Mouse (Mus musculus) embryonic stem cell, embryonic (primary cell): ENCODE results near the gene Angel2.
"Not testable (repeated sequence)": the region's sequence is repeated elsewhere in the genome, so short reads cannot be mapped to it uniquely, and the experiment has no call there.

Experiments
- CTCF ChIA-PET, 4 experiments: fragments of 300-600 bp in 2 of 4; fragments of 350-600 bp in 2 of 4; sonication (Branson Sonifier 250); formaldehyde crosslinking; loops; one replicate each; lab custom pipeline; 2022; ENCODE audit warnings: inconsistent platforms in 2 of 4; lab: Charles Lee
- POLR2A ChIA-PET, 4 experiments: fragments of 300-600 bp in 2 of 4; fragments of 350-600 bp in 2 of 4; sonication (Branson Sonifier 250); formaldehyde crosslinking; loops; one replicate each; lab custom pipeline; 2022; ENCODE audit warnings: antibody characterized with exemption in 4 of 4, inconsistent platforms in 1 of 4; lab: Charles Lee

The Angel2 gene

DNA sequence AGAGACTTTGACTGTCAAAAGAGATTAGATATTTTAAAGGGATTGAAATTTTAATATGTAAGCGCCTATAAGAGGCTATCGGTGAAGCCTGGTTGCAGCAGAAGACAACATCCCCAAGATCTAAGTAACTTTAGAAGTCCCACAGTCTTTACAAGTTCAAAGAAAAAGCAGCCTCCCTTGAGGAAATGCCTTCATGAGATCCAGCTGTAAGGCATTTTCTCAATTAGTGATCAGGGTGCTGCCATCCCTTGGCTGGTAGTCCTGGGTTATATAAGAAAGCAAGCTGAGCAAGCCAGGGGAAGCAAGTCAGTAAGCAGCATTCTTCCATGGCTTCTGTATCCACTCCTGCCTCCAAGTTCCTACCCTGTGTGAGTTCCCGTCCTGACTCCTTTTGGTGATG is at the start of gene Angel2:
Gene Angel2, plus strand, starts transcription at position 301 of the 400 bp plus-strand sequence.
- CTCF ChIA-PET = not testable (repeated sequence)
- POLR2A ChIA-PET = interaction anchor here in 1 of 4 experiments (0.9 kb wide), 1 partner anchor 13 kb away, joined by 3 read pairs; no protein-coding TSS in a partner anchor

DNA sequence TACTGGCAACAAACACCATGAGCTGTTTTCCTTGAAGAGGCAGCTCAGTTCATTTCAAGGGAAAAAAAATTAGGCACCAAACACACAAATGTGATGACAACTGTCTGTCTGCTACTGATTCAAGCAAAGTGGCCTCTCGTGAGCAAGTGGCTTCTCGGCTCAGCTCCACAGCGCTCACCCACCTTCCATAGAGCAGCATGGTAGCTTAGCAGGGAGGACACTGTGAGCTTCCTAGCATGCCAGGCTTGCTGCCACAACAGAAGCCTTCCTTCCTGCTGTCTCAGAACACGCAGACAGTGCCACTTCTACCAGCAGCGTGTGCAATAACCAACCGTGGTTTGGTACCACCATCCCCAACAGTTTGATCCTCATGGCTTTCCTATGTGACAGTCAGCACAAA is 49.2 kb upstream of the Angel2 start:
- POLR2A ChIA-PET = interaction anchor here in 1 of 4 experiments (2.1 kb wide), 1 partner anchor 16 kb away, joined by 5 read pairs; no protein-coding TSS in a partner anchor
- CTCF ChIA-PET = no interaction called here

- ChIA-PET POLR2A (no interaction called here), CTCF (no interaction called here)
These were observed 44.3 kb upstream of the Angel2 start for GRCm38 (mm10) chr1:190880638-190881037.

DNA sequence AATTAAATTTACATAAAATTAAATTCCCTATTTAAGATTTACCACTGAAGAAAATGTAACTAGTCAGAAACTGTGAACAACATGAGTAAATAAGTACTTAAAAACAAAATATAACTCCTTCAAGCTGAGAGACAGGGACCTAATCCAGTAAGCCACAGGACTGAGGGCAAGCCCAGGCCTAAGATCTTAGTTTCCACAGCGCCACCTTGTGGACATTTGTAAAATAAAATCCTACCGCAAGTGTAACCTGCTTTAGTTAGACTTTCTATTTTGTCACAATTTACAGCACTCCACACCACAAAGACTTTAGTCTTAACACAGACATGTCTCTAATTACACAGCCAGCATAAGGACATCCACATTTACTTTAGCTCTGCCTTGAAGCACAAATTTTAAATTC is 43.5 kb upstream of the Angel2 start:
- ChIA-PET CTCF (interaction anchor here in 3 of 4 experiments (0.6 to 1.4 kb wide), 4 partner anchors 51 to 1886 kb away, joined by 3 to 4 read pairs (median 3); no protein-coding TSS in a partner anchor), POLR2A (no interaction called here)

GRCm38 (mm10) chr1:190886014-190886413 is 38.9 kb upstream of the Angel2 start:
- ChIA-PET POLR2A (no interaction called here), CTCF (interaction anchor here in 1 of 4 experiments (1.4 kb wide), 1 partner anchor 24 kb away, joined by 4 read pairs; no protein-coding TSS in a partner anchor)

DNA sequence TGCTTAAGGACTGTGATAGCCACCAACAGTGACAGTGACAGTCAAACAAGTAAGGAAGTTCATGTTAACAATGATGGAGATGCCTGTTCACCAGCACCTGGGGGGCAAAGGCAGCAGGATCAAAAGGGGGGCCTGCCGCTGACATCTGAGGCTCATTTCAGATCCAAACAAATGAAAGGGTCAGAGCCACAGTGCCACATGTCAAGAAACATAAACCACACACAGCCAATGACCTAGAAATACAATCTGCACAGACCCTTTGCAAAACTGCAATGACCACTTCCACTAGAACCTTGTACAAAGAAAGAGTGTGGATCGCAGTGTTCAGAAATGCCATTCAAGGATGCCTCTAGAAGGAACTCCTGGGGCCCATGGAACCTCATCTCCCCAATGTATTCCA is 36.9 kb upstream of the Angel2 start:
- ChIA-PET POLR2A (no interaction called here), CTCF (no interaction called here)

DNA sequence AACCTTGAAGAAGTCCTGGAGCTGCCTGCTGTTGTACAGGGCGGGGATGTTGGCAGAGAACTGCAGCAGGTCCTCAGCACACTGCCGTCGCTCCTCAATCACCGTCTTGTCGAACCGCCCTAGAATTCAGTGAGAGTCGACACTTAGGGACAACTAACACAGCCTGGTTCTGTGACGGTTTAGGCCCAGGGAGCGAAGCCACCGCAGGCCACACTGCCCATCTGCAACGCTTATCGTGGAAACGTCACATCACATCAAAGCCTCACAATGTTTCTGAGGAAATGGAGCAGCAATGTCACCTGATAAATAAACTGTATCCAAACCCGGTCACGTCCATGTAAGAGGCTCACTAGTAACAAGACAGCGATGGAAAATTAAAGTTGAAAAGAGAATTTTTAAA is 36.3 kb upstream of the Angel2 start:
- ChIA-PET POLR2A (no interaction called here), CTCF (no interaction called here)

DNA sequence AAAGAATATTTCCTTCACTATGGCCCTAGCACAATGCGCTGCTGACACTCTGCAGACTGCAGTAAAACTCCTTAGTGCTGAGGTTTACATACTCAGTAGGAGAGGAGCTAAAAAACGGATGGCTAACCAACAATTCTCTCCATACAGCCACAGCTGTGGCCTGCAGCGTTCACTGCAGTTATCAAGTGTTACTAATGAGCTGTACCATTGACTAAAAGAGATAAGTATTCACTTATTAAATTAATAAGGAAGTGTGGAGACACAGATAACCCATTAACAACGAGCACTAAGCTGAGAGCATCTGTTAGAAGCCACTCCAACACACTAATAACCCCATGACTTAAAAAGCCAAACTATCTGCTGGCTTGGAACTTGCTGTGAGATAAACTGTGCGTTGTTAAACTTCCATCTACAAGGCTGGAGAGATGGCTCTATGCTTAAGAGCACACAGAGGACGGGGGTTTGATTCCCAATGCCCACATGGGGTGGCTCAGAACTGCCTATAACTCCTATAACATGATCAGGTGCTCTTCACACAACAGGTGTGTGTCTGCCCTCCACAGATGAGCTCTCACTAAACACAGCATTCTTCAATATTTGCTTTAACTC is 31.2 kb upstream of the Angel2 start:
- ChIA-PET POLR2A (interaction anchor here in 3 of 4 experiments (0.6 to 1.1 kb wide), 3 partner anchors 15 to 1010 kb away, joined by 3 to 4 read pairs (median 3); no protein-coding TSS in a partner anchor), CTCF (no interaction called here)

GRCm38 (mm10) chr1:190898186-190898585 is 26.7 kb upstream of the Angel2 start:
- CTCF ChIA-PET = no interaction called here
- POLR2A ChIA-PET = no interaction called here

DNA sequence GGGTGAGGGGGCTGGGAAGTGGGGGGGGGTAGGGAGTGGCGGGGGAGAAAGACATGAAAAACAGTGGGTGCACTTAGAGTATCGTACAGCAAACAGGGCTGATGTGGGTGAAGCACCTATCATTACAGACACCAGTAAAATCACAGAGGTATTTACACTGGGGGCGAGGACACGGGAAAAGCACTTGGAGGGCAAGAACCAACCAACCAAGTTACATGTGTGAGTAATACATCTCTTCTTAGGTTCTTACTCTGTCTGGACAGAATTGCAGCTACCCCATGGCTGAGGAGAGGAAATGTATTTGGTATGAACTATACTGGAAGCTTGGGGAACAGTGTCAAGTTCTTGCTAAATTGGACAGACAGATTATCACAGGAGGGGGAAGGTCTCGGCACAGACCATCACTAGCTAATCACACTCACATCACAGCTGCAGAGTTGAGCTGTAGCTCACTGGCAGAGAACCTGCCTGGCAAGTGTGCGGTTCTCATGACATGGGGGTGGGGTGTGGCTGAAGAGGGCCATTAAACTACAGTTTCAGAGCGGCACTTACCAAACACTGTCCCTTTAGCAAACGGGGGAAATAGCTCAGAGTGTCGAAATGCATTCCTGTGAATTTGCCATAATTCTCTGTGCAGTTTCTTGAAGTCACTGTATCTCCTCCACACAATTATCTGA is 25.9 kb upstream of the Angel2 start:
- CTCF ChIA-PET = no interaction called here
- POLR2A ChIA-PET = interaction anchor here in 1 of 4 experiments (1.0 kb wide), 1 partner anchor 8 kb away, joined by 4 read pairs; no protein-coding TSS in a partner anchor

- CTCF ChIA-PET = no interaction called here
- POLR2A ChIA-PET = no interaction called here
These were observed 23.8 kb upstream of the Angel2 start for GRCm38 (mm10) chr1:190901082-190901481.

GRCm38 (mm10) chr1:190904136-190904535 is 20.8 kb upstream of the Angel2 start:
- ChIA-PET POLR2A (interaction anchor here in 1 of 4 experiments (0.9 to 1.9 kb wide), 3 partner anchors 24 to 94 kb away, joined by 3 to 4 read pairs (median 3); no protein-coding TSS in a partner anchor), CTCF (interaction anchor here in 1 of 4 experiments (0.6 to 1.3 kb wide), 2 partner anchors 8 to 20 kb away, joined by 3 read pairs; no protein-coding TSS in a partner anchor)

- CTCF ChIA-PET = interaction anchor here in 1 of 4 experiments (0.6 to 1.3 kb wide), 2 partner anchors 9 to 21 kb away, joined by 3 read pairs; no protein-coding TSS in a partner anchor
- POLR2A ChIA-PET = interaction anchor here in 1 of 4 experiments (0.9 to 1.9 kb wide), 2 partner anchors 23 to 31 kb away, joined by 3 to 4 read pairs; no protein-coding TSS in a partner anchor
These were observed 20.2 kb upstream of the Angel2 start for GRCm38 (mm10) chr1:190904714-190905113.

GRCm38 (mm10) chr1:190910836-190911235 is 14.1 kb upstream of the Angel2 start:
- ChIA-PET CTCF (no interaction called here), POLR2A (no interaction called here)

- ChIA-PET CTCF (interaction anchor here in 3 of 4 experiments (0.6 to 0.9 kb wide), 4 partner anchors 33 to 396 kb away, joined by 3 to 9 read pairs (median 4); no protein-coding TSS in a partner anchor), POLR2A (interaction anchor here in 3 of 4 experiments (0.5 to 1.4 kb wide), 11 partner anchors 10 to 730 kb away, joined by 3 to 7 read pairs (median 3); partner anchors contain the start of genes Nsl1 (in 2 of the 3), Tatdn3 (in 2 of the 3) and Angel2 (in 1 of the 3))
These were observed 13.3 kb upstream of the Angel2 start, which contains the start of gene Rps6kc1 for GRCm38 (mm10) chr1:190911415-190912123. Gene Rps6kc1, minus strand, starts transcription at chr1:190911770.

- ChIA-PET POLR2A (interaction anchor here in 2 of 4 experiments (0.6 to 1.4 kb wide), 6 partner anchors 11 to 150 kb away, joined by 3 to 7 read pairs (median 4); partner anchors contain the start of genes Nsl1 (in 2 of the 2) and Tatdn3 (in 2 of the 2)), CTCF (interaction anchor here in 1 of 4 experiments (0.6 kb wide), 1 partner anchor 83 kb away, joined by 4 read pairs; no protein-coding TSS in a partner anchor)
These were observed 12.3 kb upstream of the Angel2 start for GRCm38 (mm10) chr1:190912623-190913022.

GRCm38 (mm10) chr1:190918938-190919337 is 6.0 kb upstream of the Angel2 start:
- POLR2A ChIA-PET = interaction anchor here in 3 of 4 experiments (0.7 to 1.6 kb wide), 5 partner anchors 9 to 188 kb away, joined by 3 to 4 read pairs (median 3); partner anchors contain the start of gene Flvcr1 (in 1 of the 3)
- CTCF ChIA-PET = interaction anchor here in 1 of 4 experiments (0.6 kb wide), 1 partner anchor 65 kb away, joined by 4 read pairs; no protein-coding TSS in a partner anchor
